Mouse (Mus musculus): ENCODE results near the gene Rpl36.
A peak's percentile ranks its signal among the peaks of the same experiment; 100 is the strongest.

The Rpl36 gene

GRCm38 (mm10) chr17:56613236-56613844 is at the start of gene Rpl36:
Gene Rpl36 (plus strand): TSS chr17:56613416.
- peak; percentile 95 for DNase-seq (ENCODE audit: low spot score)

- no peak for DNase-seq (ENCODE audit: low spot score)
Observed at GRCm38 (mm10) chr17:56566293-56566692, 46.9 kb upstream of the Rpl36 start.

GRCm38 (mm10) chr17:56566918-56567317 is 46.3 kb upstream of the Rpl36 start:
- no peak for DNase-seq (ENCODE audit: low spot score)

DNA sequence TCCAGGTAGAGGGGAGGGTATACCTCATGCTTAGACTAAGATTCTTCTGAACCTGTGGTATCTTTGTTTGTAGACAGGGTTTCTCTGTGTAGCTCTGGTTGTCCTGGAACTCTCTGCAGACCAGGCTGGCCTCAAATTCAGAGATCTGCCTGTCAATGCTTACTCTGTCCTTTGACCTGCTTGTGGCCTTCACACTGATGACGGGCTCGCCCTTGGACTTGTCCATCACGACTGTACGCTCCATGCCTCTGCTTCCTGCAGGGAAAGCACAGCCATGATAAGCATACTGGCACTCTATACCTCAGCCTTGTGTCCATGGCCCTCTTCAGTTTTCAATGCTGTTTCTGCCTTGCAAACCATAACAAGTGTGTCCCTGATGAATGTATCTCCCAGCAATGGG is 45.8 kb upstream of the Rpl36 start:
- no peak for DNase-seq (ENCODE audit: low spot score)

DNA sequence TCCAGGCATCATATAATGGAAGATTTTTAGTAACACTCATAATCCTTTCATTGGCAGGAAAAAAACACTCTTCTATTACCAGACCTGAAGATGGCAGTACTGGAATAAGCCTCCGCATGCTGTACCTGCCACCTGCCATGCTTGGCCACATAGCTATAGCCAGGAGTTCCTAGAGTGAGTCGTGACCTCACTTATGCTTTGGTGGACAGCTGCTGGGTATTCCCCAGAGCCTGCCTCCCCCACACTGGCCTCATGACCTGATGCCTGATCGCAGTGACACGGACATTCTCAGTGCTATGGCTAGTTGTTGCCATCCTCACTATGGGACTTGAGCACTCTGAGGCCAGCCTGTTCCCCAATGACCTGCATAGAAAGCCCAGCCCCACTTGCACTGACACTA is 42.9 kb upstream of the Rpl36 start:
- DNase-seq (ENCODE audit: low spot score), result no peak

DNA sequence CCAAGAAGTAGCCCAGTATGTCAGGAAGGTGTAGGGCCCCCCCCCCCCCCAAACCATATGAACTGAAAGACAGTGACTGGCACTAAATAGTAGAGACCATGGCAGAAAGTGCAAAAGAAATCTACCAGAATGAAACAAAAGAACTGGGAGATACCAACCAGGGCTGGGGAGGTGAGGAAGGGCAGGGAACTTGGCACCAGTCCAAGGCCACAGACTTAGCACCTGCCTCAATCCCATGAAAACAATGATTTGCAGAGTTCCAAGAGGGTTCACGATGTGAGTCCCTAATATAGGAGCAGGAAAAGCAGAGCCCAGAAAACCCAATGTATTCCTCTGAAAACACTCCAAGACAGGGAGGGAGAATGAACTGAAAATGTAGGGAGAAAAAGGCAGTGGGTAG is 41.1 kb upstream of the Rpl36 start:
- no peak for DNase-seq (ENCODE audit: low spot score)

GRCm38 (mm10) chr17:56572939-56573338 is 40.3 kb upstream of the Rpl36 start:
- no peak for DNase-seq (ENCODE audit: low spot score)

DNA sequence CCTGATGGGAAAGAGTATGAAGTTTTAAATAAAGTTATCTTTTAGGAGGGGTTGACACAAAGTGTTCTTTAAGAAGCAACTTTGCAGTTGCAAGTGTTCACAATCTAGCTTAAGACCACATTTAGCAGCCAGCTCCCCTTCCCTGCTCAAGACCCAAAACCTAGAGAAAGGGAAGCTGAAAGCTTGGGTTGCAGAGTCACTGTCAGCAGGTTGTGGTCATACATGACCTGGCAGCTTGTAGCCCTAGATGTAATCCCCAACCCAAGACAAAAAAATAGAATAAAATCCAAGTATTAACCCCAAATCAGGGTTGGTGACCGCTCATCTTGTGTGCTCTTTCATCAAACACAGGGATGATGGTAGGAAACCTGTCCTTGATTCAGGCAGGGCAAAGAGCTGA is 30.1 kb upstream of the Rpl36 start:
- no peak for DNase-seq (ENCODE audit: low spot score)

GRCm38 (mm10) chr17:56583611-56584256 is 29.5 kb upstream of the Rpl36 start:
- DNase-seq (ENCODE audit: low spot score), result no peak

DNA sequence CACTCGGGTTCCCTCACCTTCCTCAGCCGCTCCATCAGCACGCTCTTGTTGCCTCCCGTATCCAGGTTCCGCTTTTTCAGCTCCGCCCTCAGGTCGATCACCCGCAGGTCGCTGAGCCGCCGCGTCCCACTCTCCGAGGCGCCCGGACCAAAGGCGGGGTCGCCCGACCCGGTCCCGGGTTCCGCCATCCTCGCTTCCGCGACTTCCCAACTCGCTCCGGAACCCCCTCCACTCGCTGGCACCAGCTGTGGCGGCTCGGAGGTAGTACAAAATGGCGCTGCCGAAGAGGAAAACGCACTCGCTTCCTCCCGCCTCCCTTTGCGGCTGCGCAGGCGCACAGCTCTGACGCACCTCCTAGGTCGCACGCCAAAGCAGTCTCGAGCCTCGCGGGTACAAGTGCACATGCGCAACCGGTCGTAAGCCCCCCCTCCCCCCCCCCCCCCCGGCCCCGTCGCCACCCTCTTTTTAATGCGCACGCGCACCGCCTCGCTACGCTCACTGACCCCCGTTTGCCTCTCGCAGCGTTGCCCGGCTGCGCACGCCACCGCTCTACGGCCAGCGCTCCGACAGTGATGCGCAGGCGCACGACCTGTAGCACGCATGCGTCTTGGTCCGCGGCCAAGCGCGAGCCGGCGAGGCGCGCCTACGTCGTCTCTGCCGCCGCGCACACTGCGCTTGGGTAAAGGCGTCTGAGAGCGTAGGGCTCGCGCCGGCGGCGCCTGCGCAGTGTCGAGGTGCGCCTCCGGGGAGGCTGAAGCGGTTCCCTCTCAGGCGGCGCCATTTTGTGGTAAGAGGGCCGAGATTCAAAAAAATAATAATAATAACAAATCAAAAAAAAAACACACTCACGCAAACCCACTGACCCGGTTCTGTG is 28.7 kb upstream of the Rpl36 start, which contains the start of the genes Safb2 and Safb:
Gene Safb2 (minus strand): TSS at position 329 of the 874 bp plus-strand sequence.
Gene Safb (plus strand): TSS at position 569 of the 874 bp plus-strand sequence.
- DNase-seq (ENCODE audit: low spot score), result peak; percentile 99

DNA sequence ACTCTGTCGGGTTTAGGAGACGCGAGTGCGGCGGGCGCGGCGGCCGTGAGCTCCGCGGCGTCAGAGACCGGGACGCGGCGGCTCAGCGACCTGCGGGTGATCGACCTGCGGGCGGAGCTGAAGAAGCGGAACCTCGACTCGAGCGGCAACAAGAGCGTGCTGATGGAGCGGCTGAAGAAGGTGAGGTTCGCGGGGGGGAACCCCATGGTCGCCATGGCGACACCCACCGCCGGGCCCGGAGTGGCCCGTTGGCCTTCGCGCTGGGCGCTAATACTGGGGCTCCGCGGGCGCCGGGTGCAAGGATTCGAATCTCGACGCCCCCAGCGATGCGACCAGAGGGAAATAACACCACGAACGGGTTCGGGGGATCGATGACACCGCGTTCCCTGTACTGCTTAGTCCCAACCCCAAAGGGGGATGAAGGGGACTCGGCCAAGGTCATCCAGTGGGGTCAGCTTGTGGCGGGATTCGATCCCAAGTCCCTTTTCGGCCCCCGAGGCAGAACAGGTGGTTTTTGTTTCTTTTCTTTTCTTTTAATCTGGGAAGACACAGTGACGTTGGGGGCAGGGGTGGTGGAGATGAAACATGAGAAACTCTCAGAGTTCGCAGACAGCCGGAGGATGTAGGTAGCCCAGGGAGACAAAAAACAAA is 27.9 kb upstream of the Rpl36 start:
- peak; percentile 36 for DNase-seq (ENCODE audit: low spot score)

GRCm38 (mm10) chr17:56587773-56588172 is 25.4 kb upstream of the Rpl36 start:
- no peak for DNase-seq (ENCODE audit: low spot score)

DNA sequence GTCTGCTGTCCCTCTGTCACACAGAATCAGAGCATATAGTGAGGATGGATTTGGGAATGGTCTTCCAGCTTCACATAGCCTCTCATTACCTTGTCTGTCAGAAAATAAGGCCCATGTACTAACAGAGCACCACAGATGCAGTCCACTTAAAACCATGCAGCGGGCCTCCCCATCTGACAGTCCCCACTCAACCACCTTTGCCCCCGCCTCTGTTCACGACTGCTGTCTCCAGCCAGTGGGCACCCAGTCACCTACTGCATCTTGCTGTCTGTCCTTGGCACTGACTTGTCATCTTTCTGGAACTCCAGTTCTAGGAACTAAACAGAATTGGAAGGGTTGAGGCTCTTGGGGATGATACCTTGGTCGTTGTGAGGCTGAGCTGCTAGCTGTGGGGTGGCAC is 24.3 kb upstream of the Rpl36 start:
- DNase-seq (ENCODE audit: low spot score), result no peak

GRCm38 (mm10) chr17:56592553-56592952 is 20.7 kb upstream of the Rpl36 start:
- DNase-seq (ENCODE audit: low spot score), result no peak

- no peak for DNase-seq (ENCODE audit: low spot score)
Observed at GRCm38 (mm10) chr17:56593527-56594271, 19.5 kb upstream of the Rpl36 start.

DNA sequence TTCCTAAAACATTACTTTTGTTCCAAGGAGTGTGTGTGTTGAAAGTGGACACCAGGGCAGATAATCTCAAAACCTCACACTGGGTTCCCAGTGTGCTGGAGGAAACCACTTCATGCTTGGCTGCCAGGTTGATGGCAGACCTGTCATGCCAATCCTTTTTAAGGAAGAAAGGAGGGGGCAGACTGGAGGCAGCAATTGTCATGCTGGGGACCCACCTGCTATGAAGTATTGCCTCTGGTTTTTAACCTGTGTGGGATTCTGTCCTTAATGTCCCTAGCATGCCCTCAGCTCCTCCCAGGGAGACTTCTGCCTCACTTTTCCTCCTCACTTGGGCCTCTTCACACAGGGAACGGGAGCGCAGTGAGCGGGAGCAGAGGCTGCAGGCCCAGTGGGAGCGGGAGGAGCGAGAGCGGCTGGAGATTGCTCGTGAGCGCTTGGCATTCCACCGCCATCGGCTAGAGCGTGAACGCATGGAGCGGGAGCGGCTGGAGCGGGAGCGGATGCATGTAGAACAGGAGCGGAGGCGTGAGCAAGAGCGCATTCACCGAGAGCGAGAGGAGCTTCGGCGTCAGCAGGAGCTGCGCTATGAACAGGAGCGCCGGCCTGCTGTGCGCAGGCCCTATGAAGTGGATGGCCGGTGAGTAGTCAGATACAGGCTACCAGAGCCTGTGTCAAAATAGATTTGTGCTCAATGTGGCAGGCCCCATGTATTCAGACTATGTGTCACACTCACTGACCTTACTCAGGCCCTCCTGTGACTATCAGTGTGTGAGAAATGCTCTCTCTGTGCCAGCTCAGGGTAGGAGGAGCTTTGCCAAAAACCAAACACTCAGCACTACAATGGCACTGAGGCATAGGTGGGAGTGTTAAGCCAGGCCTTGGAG is 9.8 kb upstream of the Rpl36 start:
- no peak for DNase-seq (ENCODE audit: low spot score)

DNA sequence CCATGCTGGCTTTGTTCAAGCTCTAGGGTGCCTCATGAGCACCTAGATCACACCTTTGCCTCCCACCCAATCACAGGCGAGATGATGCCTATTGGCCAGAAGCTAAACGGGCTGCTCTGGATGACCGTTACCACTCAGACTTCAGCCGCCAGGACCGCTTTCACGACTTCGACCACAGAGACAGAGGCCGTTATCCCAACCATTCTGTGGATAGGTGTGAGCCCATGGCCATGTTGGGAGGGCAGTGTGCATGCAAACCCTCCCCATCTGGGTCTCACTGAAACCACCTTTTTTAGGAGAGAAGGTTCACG is 9.2 kb upstream of the Rpl36 start:
- no peak for DNase-seq (ENCODE audit: low spot score)

DNA sequence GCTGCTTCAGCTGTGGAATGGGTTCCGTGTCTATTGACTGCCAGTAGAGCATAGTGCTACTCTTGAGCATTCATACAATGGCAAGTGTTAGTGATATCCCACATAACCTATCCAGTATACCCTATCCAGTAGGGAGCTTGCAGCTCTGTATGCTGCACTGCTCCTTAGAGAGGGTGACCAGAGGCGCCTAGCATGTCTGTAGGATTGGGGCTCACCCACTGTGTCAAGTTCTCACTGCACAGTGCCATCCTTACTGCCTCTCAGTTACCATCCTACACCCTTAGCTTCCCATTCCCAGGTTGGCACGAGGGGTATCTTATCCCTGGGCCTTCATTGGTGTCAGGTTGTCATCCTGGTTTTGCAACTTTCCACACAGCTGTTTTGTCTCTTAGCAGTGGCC is 8.8 kb upstream of the Rpl36 start:
- no peak for DNase-seq (ENCODE audit: low spot score)

DNA sequence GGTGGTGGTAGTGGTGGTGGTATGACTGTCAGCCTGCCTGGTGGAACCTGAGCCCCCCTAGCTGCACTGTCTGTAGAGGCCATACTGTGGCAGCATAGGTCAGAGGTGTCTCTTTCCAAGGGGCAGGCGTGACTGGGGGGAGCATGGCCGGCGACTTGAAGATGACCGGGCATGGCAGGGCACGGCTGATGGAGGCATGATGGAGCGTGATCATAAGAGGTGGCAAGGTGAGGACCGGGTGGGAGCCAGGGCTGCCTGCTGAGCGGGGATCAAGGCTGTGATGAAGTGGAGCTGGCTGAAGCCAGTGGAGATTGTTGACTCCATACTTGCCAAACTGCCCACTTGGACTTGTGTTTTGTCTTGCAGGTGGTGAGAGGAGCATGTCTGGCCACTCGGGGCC is 7.8 kb upstream of the Rpl36 start:
- DNase-seq (ENCODE audit: low spot score), result no peak

GRCm38 (mm10) chr17:56607521-56608062 is 5.6 kb upstream of the Rpl36 start:
- DNase-seq (ENCODE audit: low spot score), result no peak

GRCm38 (mm10) chr17:56608699-56609098 is 4.5 kb upstream of the Rpl36 start:
- no peak for DNase-seq (ENCODE audit: low spot score)
